Mouse (Mus musculus) liver, postnatal 0 days (tissue): ENCODE results near the gene Brpf3. TPM values are rescaled to one million over a fixed set of nuclear protein-coding genes. Genes with fewer than 3 reads are reported as not detected.

Source experiments
- ATAC-seq: fragments of 200-750 bp; cut with Nextera tagmentation; 2 replicates; pipeline ENCODE4 v1.8.0; 2017; ENCODE audit warnings: mild to moderate bottlenecking, moderate library complexity
- DNase-seq: peaks from one replicate; pipeline ENCODE4 v3.0.0-alpha.2; 2016
- H3K27ac ChIP-seq: fragments of 300-500 bp; sonication (generic); 2 replicates; pipeline ENCODE4 v1.5.1; 2014; ENCODE audit warnings: antibody characterized with exemption, moderate library complexity, mild to moderate bottlenecking, low read depth
- H3K27me3 ChIP-seq: fragments of 300-500 bp; sonication (generic); 2 replicates; pipeline ENCODE4 v1.6.1; 2014; ENCODE audit warnings: low read length, control low read depth, mixed read lengths; ENCODE audit not compliant: insufficient read depth
- H3K36me3 ChIP-seq: fragments of 300-500 bp; sonication (generic); replicated peaks from 2 replicates; pipeline ENCODE4 v1.6.1; 2014; ENCODE audit warnings: mild to moderate bottlenecking, control low read depth, low read length, moderate library complexity, mixed read lengths; ENCODE audit not compliant: insufficient read depth
- H3K4me1 ChIP-seq: fragments of 300-500 bp; sonication (generic); 2 replicates; pipeline ENCODE4 v1.6.1; 2014; ENCODE audit warnings: antibody characterized with exemption, mild to moderate bottlenecking, control low read depth; ENCODE audit not compliant: insufficient read depth
- H3K4me2 ChIP-seq: fragments of 300-500 bp; sonication (generic); 2 replicates; pipeline ENCODE4 v1.6.1; 2014; ENCODE audit warnings: low read depth, mild to moderate bottlenecking, low read length, moderate library complexity, mixed read lengths
- H3K4me3 ChIP-seq: fragments of 300-500 bp; sonication (generic); 2 replicates; pipeline ENCODE4 v1.5.1; 2014; ENCODE audit warnings: low read depth, low read length
- H3K9ac ChIP-seq: fragments of 300-500 bp; sonication (generic); replicated peaks from 2 replicates; pipeline ENCODE4 v1.6.1; 2014; ENCODE audit warnings: mild to moderate bottlenecking, moderate library complexity
- H3K9me3 ChIP-seq: fragments of 300-500 bp; sonication (generic); 2 replicates; pipeline ENCODE4 v1.6.1; 2016; ENCODE audit warnings: mild to moderate bottlenecking, control low read depth, low read length, mixed read lengths
- CTCF ChIP-seq: sonication (generic); IDR thresholded peaks from 2 replicates; pipeline ENCODE4 v1.5.1; 2016; ENCODE audit warnings: antibody characterized with exemption, low read depth
- EP300 ChIP-seq: IDR thresholded peaks from 2 replicates; pipeline ENCODE4 v1.6.1; 2016; ENCODE audit warnings: antibody characterized with exemption, low read depth, mild to moderate bottlenecking
- WGBS: fragments of 180-500 bp; shearing (Covaris S2); extraction: QIAGEN DNeasy Blood & Tissue Kit; methylation state at CpG from one replicate; pipeline ENCODE4 v1.1.7; 2014; ENCODE audit not compliant: insufficient replicate concordance; 5-methylcytosine and 5-hydroxymethylcytosine counted together
- polyA plus RNA-seq: library from polyadenylated mRNA; unstranded; fragments of >200 nt; fragmentation: Nextera tagmentation; extraction: Ambion mirVana; gene quantifications from 2 replicates; pipeline ENCODE4 v1.2.1, GENCODE M21; 2015

Gene Brpf3
- polyA plus RNA-seq, 1 experiment from 2014 or later, result 33.9 TPM

- WGBS, result 83% methylated on average over 3 of the region's 3 CpGs
Observed at GRCm38 (mm10) chr17:28776817-28777216, 24.1 kb upstream of the Brpf3 start.

GRCm38 (mm10) chr17:28777231-28778005 is 23.5 kb upstream of the Brpf3 start:
- no peak overlapping the region for H3K4me2 ChIP-seq
- H3K4me3 ChIP-seq, result no peak overlapping the region
- no peaks in the 10 kb centered on the region for H3K36me3 ChIP-seq
- no peak for DNase-seq
- H3K27ac ChIP-seq, result no peak overlapping the region
- H3K9me3 ChIP-seq, result no peaks in the 10 kb centered on the region
- no peak for ATAC-seq
- 89% methylated on average over 16 of the region's 16 CpGs for WGBS
- no peaks in the 10 kb centered on the region for H3K27me3 ChIP-seq
- TF ChIP-seq CTCF (no peak), EP300 (no peak)
- no peak overlapping the region for H3K9ac ChIP-seq
- H3K4me1 ChIP-seq, result 0 out of 2 replicates have a peak, but pooled peaks cover 2% of the 10 kb centered on the region

More at GRCm38 (mm10) chr17:28776817-28777216, 24.1 kb upstream of the Brpf3 start:
- no peak for TF ChIP-seq EP300
- peak; percentile 58 for TF ChIP-seq CTCF
- no peak for DNase-seq
- Histone ChIP-seq H3K9me3 (no peaks in the 10 kb centered on the region), H3K4me1 (0 out of 2 replicates have a peak, but pooled peaks cover 2% of the 10 kb centered on the region), H3K36me3 (no peaks in the 10 kb centered on the region), H3K27me3 (no peaks in the 10 kb centered on the region), H3K4me2 (no peak overlapping the region), H3K4me3 (no peak overlapping the region), H3K9ac (no peak overlapping the region), H3K27ac (no peak overlapping the region)
- ATAC-seq, result no peak

- TF ChIP-seq CTCF (no peak), EP300 (no peak)
- Histone ChIP-seq H3K27me3 (no peaks in the 10 kb centered on the region), H3K9me3 (no peaks in the 10 kb centered on the region), H3K9ac (no peak overlapping the region), H3K4me2 (no peak overlapping the region), H3K36me3 (no peaks in the 10 kb centered on the region), H3K27ac (no peak overlapping the region), H3K4me3 (no peak overlapping the region), H3K4me1 (no peaks in the 10 kb centered on the region)
- WGBS, result 85% methylated on average over 3 of the region's 3 CpGs
- DNase-seq, result no peak
- no peak for ATAC-seq
Observed at GRCm38 (mm10) chr17:28779735-28780134, 21.2 kb upstream of the Brpf3 start.

GRCm38 (mm10) chr17:28780836-28781235 is 20.1 kb upstream of the Brpf3 start:
- no peaks in the 10 kb centered on the region for H3K27me3 ChIP-seq
- no peak for ATAC-seq
- H3K4me3 ChIP-seq, result no peak overlapping the region
- DNase-seq, result no peak
- 71% methylated on average over 3 of the region's 3 CpGs for WGBS
- no peaks in the 10 kb centered on the region for H3K4me1 ChIP-seq
- no peaks in the 10 kb centered on the region for H3K36me3 ChIP-seq
- H3K27ac ChIP-seq, result no peak overlapping the region
- H3K9ac ChIP-seq, result no peak overlapping the region
- H3K9me3 ChIP-seq, result no peaks in the 10 kb centered on the region
- TF ChIP-seq EP300, result no peak
- TF ChIP-seq CTCF, result no peak
- H3K4me2 ChIP-seq, result no peak overlapping the region

GRCm38 (mm10) chr17:28781290-28782045 is 19.4 kb upstream of the Brpf3 start:
- no peaks in the 10 kb centered on the region for H3K4me1 ChIP-seq
- WGBS, result 59% methylated on average over 9 of the region's 9 CpGs
- TF ChIP-seq EP300, result no peak
- TF ChIP-seq CTCF, result no peak
- no peaks in the 10 kb centered on the region for H3K27me3 ChIP-seq
- no peaks in the 10 kb centered on the region for H3K9me3 ChIP-seq
- DNase-seq (no peak), ATAC-seq (no peak)
- H3K4me2 ChIP-seq, result no peak overlapping the region
- no peaks in the 10 kb centered on the region for H3K36me3 ChIP-seq
- no peak overlapping the region for H3K4me3 ChIP-seq
- no peak overlapping the region for H3K9ac ChIP-seq
- H3K27ac ChIP-seq, result no peak overlapping the region

GRCm38 (mm10) chr17:28785036-28785435 is 15.9 kb upstream of the Brpf3 start:
- Histone ChIP-seq H3K27me3 (no peaks in the 10 kb centered on the region), H3K36me3 (no peaks in the 10 kb centered on the region), H3K4me1 (no peaks in the 10 kb centered on the region), H3K9me3 (no peaks in the 10 kb centered on the region), H3K9ac (no peak overlapping the region), H3K4me3 (no peak overlapping the region), H3K4me2 (no peak overlapping the region), H3K27ac (no peak overlapping the region)
- no peak for DNase-seq
- whole genome bisulfite sequencing, result 83% methylated on average over 3 of the region's 3 CpGs
- no peak for ATAC-seq
- TF ChIP-seq CTCF (no peak), EP300 (no peak)
